Mouse (Mus musculus): Measurements from ENCODE around the gene 4930556J24Rik. TPM values are rescaled to one million over a fixed set of nuclear protein-coding genes. Genes with fewer than 3 reads are reported as not detected.
"Not testable (repeated sequence)": the region's sequence is repeated elsewhere in the genome, so short reads cannot be mapped to it uniquely, and the experiment has no call there.

4930556J24Rik gene
- total RNA-seq, 2 experiments from 2014 or later, result not detected

- intact Hi-C loops (cut with DNase I), result no loop called here
These were observed 50.7 kb downstream of the 4930556J24Rik start for GRCm38 (mm10) chr11:3925916-3926315.

GRCm38 (mm10) chr11:3922731-3923130 is 53.8 kb downstream of the 4930556J24Rik start:
- intact Hi-C loops (cut with DNase I), result no loop called here
- DNase-seq, result no peak

More at GRCm38 (mm10) chr11:3925916-3926315, 50.7 kb downstream of the 4930556J24Rik start:
- no peak for DNase-seq

- intact Hi-C loops (cut with DNase I), result no loop called here
- no peak for DNase-seq
These were observed 54.5 kb downstream of the 4930556J24Rik start for GRCm38 (mm10) chr11:3922115-3922514.

GRCm38 (mm10) chr11:3921281-3921850 is 55.2 kb downstream of the 4930556J24Rik start:
- intact Hi-C loops (cut with DNase I), result no loop called here

GRCm38 (mm10) chr11:3920476-3920875 is 56.1 kb downstream of the 4930556J24Rik start:
- intact Hi-C loops (cut with DNase I), result no loop called here
- no peak for DNase-seq

More at GRCm38 (mm10) chr11:3921281-3921850, 55.2 kb downstream of the 4930556J24Rik start:
- DNase-seq, result peak; percentile 37 to 49

- DNase-seq, result no peak
- intact Hi-C loops (cut with DNase I), result loop anchor here (5.0 to 10.0 kb wide), 2 partner anchors 36 to 384 kb away; no protein-coding TSS in a partner anchor
These were observed 57.8 kb downstream of the 4930556J24Rik start for GRCm38 (mm10) chr11:3918738-3919137.

- peak; percentile 85 to 92 for DNase-seq
- intact Hi-C loops (cut with DNase I), result loop anchor here (10.0 kb wide), 1 partner anchor 379 kb away; no protein-coding TSS in a partner anchor
These were observed 62.3 kb downstream of the 4930556J24Rik start, which contains the start of gene Slc35e4 for GRCm38 (mm10) chr11:3914109-3914840. Slc35e4 (minus strand) TSS chr11:3914664.

GRCm38 (mm10) chr11:3913316-3914108 is 63.1 kb downstream of the 4930556J24Rik start:
- peak; percentile 93 to 94 for DNase-seq
- intact Hi-C loops (cut with DNase I), result loop anchor here (10.0 kb wide), 1 partner anchor 379 kb away; no protein-coding TSS in a partner anchor

- intact Hi-C loops (cut with DNase I), result loop anchor here (10.0 kb wide), 1 partner anchor 378 kb away; no protein-coding TSS in a partner anchor
- DNase-seq, result peak; percentile 24 to 53
These were observed 63.7 kb downstream of the 4930556J24Rik start for GRCm38 (mm10) chr11:3912875-3913271.

GRCm38 (mm10) chr11:3912100-3912874 is 64.3 kb downstream of the 4930556J24Rik start:
- peak in 1 of 2 experiments; percentile 18 for DNase-seq
- intact Hi-C loops (cut with DNase I), result loop anchor here (10.0 kb wide), 1 partner anchor 377 kb away; no protein-coding TSS in a partner anchor

GRCm38 (mm10) chr11:3911440-3911839 is 65.1 kb downstream of the 4930556J24Rik start:
- intact Hi-C loops (cut with DNase I), result loop anchor here (2.0 to 10.0 kb wide), 2 partner anchors 17 to 377 kb away; partner anchors contain the start of genes 4921536K21Rik and Dusp18
- DNase-seq, result not testable (repeated sequence)

GRCm38 (mm10) chr11:3910513-3911310 is 65.9 kb downstream of the 4930556J24Rik start:
- intact Hi-C loops (cut with DNase I), result loop anchor here (2.0 to 10.0 kb wide), 2 partner anchors 16 to 376 kb away; partner anchors contain the start of genes 4921536K21Rik and Dusp18
- DNase-seq, result no peak

- DNase-seq, result no peak
- intact Hi-C loops (cut with DNase I), result no loop called here
These were observed 67.3 kb downstream of the 4930556J24Rik start for GRCm38 (mm10) chr11:3909236-3909635.

- DNase-seq, result no peak
- intact Hi-C loops (cut with DNase I), result no loop called here
These were observed 71.1 kb downstream of the 4930556J24Rik start for GRCm38 (mm10) chr11:3905446-3905845.

- DNase-seq, result no peak
- intact Hi-C loops (cut with DNase I), result no loop called here
These were observed 71.9 kb downstream of the 4930556J24Rik start for GRCm38 (mm10) chr11:3904673-3905072.

- intact Hi-C loops (cut with DNase I), result no loop called here
These were observed 73.5 kb downstream of the 4930556J24Rik start for GRCm38 (mm10) chr11:3903046-3903445.

GRCm38 (mm10) chr11:3902516-3902915 is 74.1 kb downstream of the 4930556J24Rik start:
- intact Hi-C loops (cut with DNase I), result no loop called here
- no peak for DNase-seq

More at GRCm38 (mm10) chr11:3903046-3903445, 73.5 kb downstream of the 4930556J24Rik start:
- peak; percentile 60 to 62 for DNase-seq

GRCm38 (mm10) chr11:3900296-3900695 is 76.3 kb downstream of the 4930556J24Rik start:
- intact Hi-C loops (cut with DNase I), result no loop called here
- DNase-seq, result no peak

GRCm38 (mm10) chr11:3895933-3896332 is 80.6 kb downstream of the 4930556J24Rik start:
- DNase-seq, result no peak
- intact Hi-C loops (cut with DNase I), result loop anchor here (2.0 kb wide), 1 partner anchor 15 kb away; no protein-coding TSS in a partner anchor

Measured in heart, postnatal 36 days (tissue).